ENCODE assay signal across 17 mouse cellular contexts in genomic region chr11:102895779-102896178, GRCm38 (mm10). TPM values are rescaled to one million over a fixed set of nuclear protein-coding genes. Genes with fewer than 3 reads are reported as not detected.
DNase-seq lines count a peak whose midpoint lies in the region; ATAC-seq and TF ChIP-seq lines count a peak whose summit lies in the region.
"Had no signal": no experiment of that assay in that cellular context is flagged by ENCODE, and none has a peak within 500 bp of the region (broad histone marks: within the 10 kb centered on the region; RNA-seq: fewer than 3 reads in every experiment).

No protein-coding gene starts in this region.

- DNase-seq in limb, embryonic 11.5 days (ENCODE audit: low spot score) = no peak
- DNase-seq in limb, embryonic 10.5 days (ENCODE audit: low spot score) = no peak
- DNase-seq in liver, embryonic 13.5 days = peak; percentile 75
- DNase-seq in spleen, postnatal 4 days (ENCODE audit: low spot score in 2 of 2) = peak; percentile 73 to 81
- DNase-seq in frontal cortex, postnatal 10 days (ENCODE audit: low spot score in 2 of 2) = no peak
- DNase-seq: adrenal gland, postnatal 36 days; cerebellum, adult 18-20 months; gastrocnemius, postnatal 14 days; kidney, postnatal 14 days had no signal

- TF ChIP-seq CTCF in cortical plate, adult 2 months (IDR thresholded peaks at IDR 0.05; ENCODE audit: extremely low read depth, insufficient read depth, low read length) = no peak

- H3K4me1 ChIP-seq in limb, embryonic 11.5 days (ENCODE audit: control insufficient read depth, insufficient read depth, low read length) = peaks cover 6% of the 10 kb centered on the region
- H3K4me1 ChIP-seq in limb, embryonic 10.5 days = peaks cover 24% of the 10 kb centered on the region
- H3K4me1 ChIP-seq in cortical plate, adult 2 months (ENCODE audit: control insufficient read depth, insufficient read depth, low read length) = no peaks in the 10 kb centered on the region
- peaks cover 73% of the 10 kb centered on the region for H3K4me1 ChIP-seq in liver, embryonic 13.5 days (replicated peaks)

- H3K4me3 ChIP-seq in limb, embryonic 11.5 days (ENCODE audit: low read depth, low read length) = no peak overlapping the region
- H3K4me3 ChIP-seq in limb, embryonic 10.5 days = no peak overlapping the region
- 0 out of 2 replicates have a peak overlapping the region, but pooled peaks have one; percentile 12 for H3K4me3 ChIP-seq in cortical plate, adult 2 months (ENCODE audit: insufficient read depth, low read length)
- peak overlapping the region; percentile 68 for H3K4me3 ChIP-seq in liver, embryonic 13.5 days (replicated peaks)
- H3K4me3 ChIP-seq: forebrain, embryonic 12.5 days; limb, embryonic 15.5 days; neural tube, embryonic 15.5 days had no signal

- TF ChIP-seq POLR2A in cortical plate, adult 2 months (IDR thresholded peaks at IDR 0.05; ENCODE audit: extremely low read depth, insufficient read depth, low read length) = no peak

- no peak for ATAC-seq in limb, embryonic 11.5 days (ENCODE audit: insufficient number of reproducible peaks, low FRiP score, low TSS enrichment, low read depth)
- ATAC-seq in liver, embryonic 13.5 days (ENCODE audit: low read depth) = peak; percentile 98
- ATAC-seq in granulocyte monocyte progenitor cell, adult 5-6 weeks (replicated peaks; ENCODE audit: poor library complexity, severe bottlenecking) = no peak
- ATAC-seq: inflammation-experienced regulatory T-cells, adult 6 months had no signal

- H3K9me3 ChIP-seq in limb, embryonic 11.5 days (ENCODE audit: control insufficient read depth, low read length) = no peaks in the 10 kb centered on the region
- H3K9me3 ChIP-seq in limb, embryonic 10.5 days (replicated peaks) = no peaks in the 10 kb centered on the region
- H3K9me3 ChIP-seq in liver, embryonic 13.5 days (replicated peaks) = no peaks in the 10 kb centered on the region
- H3K9me3 ChIP-seq: forebrain, embryonic 12.5 days; limb, embryonic 15.5 days; neural tube, embryonic 15.5 days had no signal

- H3K27me3 ChIP-seq in limb, embryonic 11.5 days (ENCODE audit: control insufficient read depth, insufficient read depth, low read length) = peaks cover 22% of the 10 kb centered on the region
- peaks cover 85% of the 10 kb centered on the region for H3K27me3 ChIP-seq in limb, embryonic 10.5 days (ENCODE audit: low read depth, poor library complexity, severe bottlenecking)
- H3K27me3 ChIP-seq in liver, embryonic 13.5 days = peaks cover 39% of the 10 kb centered on the region

- 74% methylated on average over 9 of the region's 9 CpGs for WGBS in limb, embryonic 11.5 days
- 74% methylated on average over 9 of the region's 9 CpGs for WGBS in limb, embryonic 10.5 days
- 15% methylated on average over 9 of the region's 9 CpGs for WGBS in liver, embryonic 13.5 days (ENCODE audit: insufficient replicate concordance)

- peak overlapping the region; percentile 7; the same call in 1 of the 2 replicates for H3K9ac ChIP-seq in limb, embryonic 11.5 days (ENCODE audit: low read length)
- peak overlapping the region; percentile 92 for H3K9ac ChIP-seq in liver, embryonic 13.5 days
- H3K9ac ChIP-seq: forebrain, embryonic 12.5 days; limb, embryonic 15.5 days; neural tube, embryonic 15.5 days had no signal

- no peaks in the 10 kb centered on the region for H3K36me3 ChIP-seq in limb, embryonic 11.5 days (ENCODE audit: control insufficient read depth, insufficient read depth, low read length)
- H3K36me3 ChIP-seq in limb, embryonic 10.5 days = no peaks in the 10 kb centered on the region
- H3K36me3 ChIP-seq in liver, embryonic 13.5 days = no peaks in the 10 kb centered on the region
- H3K36me3 ChIP-seq: forebrain, embryonic 12.5 days; limb, embryonic 15.5 days; neural tube, embryonic 15.5 days had no signal

- no peak overlapping the region for H3K4me2 ChIP-seq in limb, embryonic 11.5 days (ENCODE audit: low read depth, severe bottlenecking)
- H3K4me2 ChIP-seq in liver, embryonic 13.5 days = peak overlapping the region; percentile 91
- H3K4me2 ChIP-seq: forebrain, embryonic 12.5 days; limb, embryonic 15.5 days; neural tube, embryonic 15.5 days had no signal

- no peak overlapping the region for H3K27ac ChIP-seq in limb, embryonic 11.5 days (replicated peaks; ENCODE audit: low read depth, low read length)
- no peak overlapping the region for H3K27ac ChIP-seq in limb, embryonic 10.5 days
- no peak overlapping the region for H3K27ac ChIP-seq in cortical plate, adult 2 months (ENCODE audit: insufficient read depth, low read length)
- H3K27ac ChIP-seq in liver, embryonic 13.5 days = peak overlapping the region; percentile 96
- H3K27ac ChIP-seq: forebrain, embryonic 12.5 days; limb, embryonic 15.5 days; macrophage; neural tube, embryonic 15.5 days had no signal

RNA-seq across cellular contexts. Expression of gene Gfap, which starts 4.9 kb away (rescaled TPM):
- polyA plus RNA-seq in limb, embryonic 11.5 days (2014; fragmentation: Nextera tagmentation; extraction: Ambion mirVana) = 0.16 and 0.18 TPM in 2 replicates
- 0.16 TPM in 1 of 2 replicates, not detected in the other for polyA plus RNA-seq in limb, embryonic 10.5 days (2016; fragmentation: Nextera tagmentation; extraction: Ambion mirVana)
- polyA plus RNA-seq in cortical plate, adult 2 months (2012; rRNA removed) = 179 and 186 TPM in 2 replicates
- polyA plus RNA-seq in liver, embryonic 13.5 days (2015; fragmentation: Nextera tagmentation; extraction: Ambion mirVana) = 7.2 and 7.7 TPM in 2 replicates
- not detected in 2 replicates for total RNA-seq in granulocyte monocyte progenitor cell, adult 5-6 weeks (2014; fragmentation: Nextera tagmentation)
- not detected in 2 replicates for total RNA-seq in granulocyte monocyte progenitor cell, adult 5-6 weeks (2017)
- polyA plus RNA-seq: inflammation-experienced regulatory T-cells, adult 6 months; macrophage had no signal

RNA-seq across cellular contexts. Expression of gene Fam187a, which starts 10.8 kb away (rescaled TPM):
- polyA plus RNA-seq in limb, embryonic 11.5 days (2014; fragmentation: Nextera tagmentation; extraction: Ambion mirVana) = 0.11 TPM in 1 of 2 replicates, not detected in the other
- polyA plus RNA-seq in limb, embryonic 10.5 days (2016; fragmentation: Nextera tagmentation; extraction: Ambion mirVana) = not detected in 2 replicates
- 0.13 TPM in 2 replicates for polyA plus RNA-seq in cortical plate, adult 2 months (2012; rRNA removed)
- 0.06 TPM in 1 of 2 replicates, not detected in the other for polyA plus RNA-seq in liver, embryonic 13.5 days (2015; fragmentation: Nextera tagmentation; extraction: Ambion mirVana)
- not detected in 2 replicates for total RNA-seq in granulocyte monocyte progenitor cell, adult 5-6 weeks (2014; fragmentation: Nextera tagmentation)
- total RNA-seq in granulocyte monocyte progenitor cell, adult 5-6 weeks (2017) = not detected in 2 replicates
- total RNA-seq: adrenal gland, postnatal 36 days; gastrocnemius, postnatal 14 days had no signal
- polyA plus RNA-seq: forebrain, embryonic 12.5 days; heart, embryonic 16.5 days; inflammation-experienced regulatory T-cells, adult 6 months; limb, embryonic 15.5 days; macrophage; neural tube, embryonic 15.5 days had no signal

RNA-seq across cellular contexts. Expression of gene Ccdc103, which starts 14.8 kb away (rescaled TPM):
- polyA plus RNA-seq in limb, embryonic 11.5 days (2014; fragmentation: Nextera tagmentation; extraction: Ambion mirVana) = 0.99 and 1.4 TPM in 2 replicates
- 1.3 and 1.5 TPM in 2 replicates for polyA plus RNA-seq in limb, embryonic 10.5 days (2016; fragmentation: Nextera tagmentation; extraction: Ambion mirVana)
- polyA plus RNA-seq in cortical plate, adult 2 months (2012; rRNA removed) = 3.0 and 3.6 TPM in 2 replicates
- polyA plus RNA-seq in liver, embryonic 13.5 days (2015; fragmentation: Nextera tagmentation; extraction: Ambion mirVana) = 0.91 and 1.4 TPM in 2 replicates
- not detected in 2 replicates for total RNA-seq in granulocyte monocyte progenitor cell, adult 5-6 weeks (2014; fragmentation: Nextera tagmentation)
- total RNA-seq in granulocyte monocyte progenitor cell, adult 5-6 weeks (2017) = not detected in 2 replicates
- total RNA-seq: gastrocnemius, postnatal 14 days had no signal
- polyA plus RNA-seq: inflammation-experienced regulatory T-cells, adult 6 months; macrophage had no signal

RNA-seq across cellular contexts. Expression of gene Eftud2, which starts 15.0 kb away (rescaled TPM):
- polyA plus RNA-seq in limb, embryonic 11.5 days (2014; fragmentation: Nextera tagmentation; extraction: Ambion mirVana) = 276 and 303 TPM in 2 replicates
- polyA plus RNA-seq in limb, embryonic 10.5 days (2016; fragmentation: Nextera tagmentation; extraction: Ambion mirVana) = 360 and 374 TPM in 2 replicates
- 94.0 and 101 TPM in 2 replicates for polyA plus RNA-seq in cortical plate, adult 2 months (2012; rRNA removed)
- 144 and 160 TPM in 2 replicates for polyA plus RNA-seq in liver, embryonic 13.5 days (2015; fragmentation: Nextera tagmentation; extraction: Ambion mirVana)
- total RNA-seq in granulocyte monocyte progenitor cell, adult 5-6 weeks (2014; fragmentation: Nextera tagmentation) = 158 and 236 TPM in 2 replicates
- total RNA-seq in granulocyte monocyte progenitor cell, adult 5-6 weeks (2017) = 175 and 193 TPM in 2 replicates

RNA-seq across cellular contexts. Expression of gene Kif18b, which starts 29.1 kb away (rescaled TPM):
- 10.6 and 10.8 TPM in 2 replicates for polyA plus RNA-seq in limb, embryonic 11.5 days (2014; fragmentation: Nextera tagmentation; extraction: Ambion mirVana)
- 16.1 and 18.4 TPM in 2 replicates for polyA plus RNA-seq in limb, embryonic 10.5 days (2016; fragmentation: Nextera tagmentation; extraction: Ambion mirVana)
- 0.17 and 0.40 TPM in 2 replicates for polyA plus RNA-seq in cortical plate, adult 2 months (2012; rRNA removed)
- polyA plus RNA-seq in liver, embryonic 13.5 days (2015; fragmentation: Nextera tagmentation; extraction: Ambion mirVana) = 9.0 and 9.3 TPM in 2 replicates
- 4.9 and 11.6 TPM in 2 replicates for total RNA-seq in granulocyte monocyte progenitor cell, adult 5-6 weeks (2014; fragmentation: Nextera tagmentation)
- total RNA-seq in granulocyte monocyte progenitor cell, adult 5-6 weeks (2017) = 19.9 and 22.6 TPM in 2 replicates

Comparison
In these comparisons a context has a peak if more than half of its experiments do, and no peak if none do; other contexts are left out.
1. DNase-seq: peak in liver, embryonic 13.5 days (single experiment) and spleen, postnatal 4 days (2 of 2); none in limb, embryonic 11.5 days (single experiment), limb, embryonic 10.5 days (single experiment) and frontal cortex, postnatal 10 days (0 of 2).
2. H3K4me3 ChIP-seq: peak in cortical plate, adult 2 months (single experiment) and liver, embryonic 13.5 days (single experiment); none in limb, embryonic 11.5 days (single experiment) and limb, embryonic 10.5 days (single experiment).
3. RNA of gene Gfap, which starts 4.9 kb away (polyA plus RNA-seq): 179 to 186 TPM in cortical plate, adult 2 months; 7.2 to 7.7 TPM in liver, embryonic 13.5 days, 0.16 TPM in limb, embryonic 10.5 days and 0.16 to 0.18 TPM in limb, embryonic 11.5 days; every median in the first group is over 10 times any median in the second.